ENCODE assay signal across 9 mouse cellular contexts in genomic region chr17:65885398-65885696, GRCm38 (mm10). TPM values are rescaled to one million over a fixed set of nuclear protein-coding genes. Genes with fewer than 3 reads are reported as not detected.
A peak's percentile ranks its signal among the peaks of the same experiment; 100 is the strongest.
DNase-seq lines count a peak whose midpoint lies in the region; ATAC-seq and TF ChIP-seq lines count a peak whose summit lies in the region.
"Had no signal": no experiment of that assay in that cellular context is flagged by ENCODE, and none has a peak within 500 bp of the region (broad histone marks: within the 10 kb centered on the region; RNA-seq: fewer than 3 reads in every experiment).

No protein-coding gene starts in this region.

- peaks cover 31% of the 10 kb centered on the region for H3K79me2 ChIP-seq in MEL (ENCODE audit: control insufficient read depth, insufficient read depth, low read length, poor library complexity)

- peak overlapping the region; percentile 93 for H3K27ac ChIP-seq in heart, postnatal 0 days (ENCODE audit: low read depth)
- peak overlapping the region; percentile 81 for H3K27ac ChIP-seq in MEL (ENCODE audit: control insufficient read depth, low read depth, low read length)
- H3K27ac ChIP-seq in hindbrain, embryonic 11.5 days (ENCODE audit: low read depth, low read length), result peak overlapping the region; percentile 91
- peak overlapping the region; percentile 78 for H3K27ac ChIP-seq in midbrain, embryonic 11.5 days (ENCODE audit: low read depth, low read length)

- H3K9ac ChIP-seq in heart, postnatal 0 days (replicated peaks; ENCODE audit: low read depth, low read length), result peak overlapping the region; percentile 65
- H3K9ac ChIP-seq in MEL (ENCODE audit: control insufficient read depth, low read depth, low read length, poor library complexity, severe bottlenecking), result peak overlapping the region; percentile 84
- H3K9ac ChIP-seq in hindbrain, embryonic 11.5 days (ENCODE audit: low read depth, low read length), result peak overlapping the region; percentile 69
- peak overlapping the region; percentile 57 for H3K9ac ChIP-seq in midbrain, embryonic 11.5 days (ENCODE audit: low read length)

- peaks cover 22% of the 10 kb centered on the region for H3K4me1 ChIP-seq in heart, postnatal 0 days (ENCODE audit: control insufficient read depth, insufficient read depth)
- peaks cover 0 to 16% of the 10 kb centered on the region in 2 experiments; a peak in 3 of 4 replicates for H3K4me1 ChIP-seq in MEL (ENCODE audit: control insufficient read depth in 1 of 2, insufficient read depth in 2 of 2, low read length in 2 of 2)
- H3K4me1 ChIP-seq in hindbrain, embryonic 11.5 days (replicated peaks; ENCODE audit: control insufficient read depth, insufficient read depth, low read length), result peaks cover 8% of the 10 kb centered on the region
- peaks cover 14% of the 10 kb centered on the region for H3K4me1 ChIP-seq in midbrain, embryonic 11.5 days (ENCODE audit: control insufficient read depth, insufficient read depth, low read length)

- TF ChIP-seq RAD21 in MEL (IDR thresholded peaks at IDR 0.05; ENCODE audit: low read depth, low read length), result no peak

- WGBS in heart, postnatal 0 days, result 0% methylated on average over 11 of the region's 11 CpGs
- under 1% methylated on average over 11 of the region's 11 CpGs for WGBS in hindbrain, embryonic 11.5 days
- under 1% methylated on average over 11 of the region's 11 CpGs for WGBS in midbrain, embryonic 11.5 days

- no peak for TF ChIP-seq CTCF in heart, postnatal 0 days (IDR thresholded peaks at IDR 0.05; ENCODE audit: low read depth)
- TF ChIP-seq CTCF in MEL (IDR thresholded peaks at IDR 0.05 in 2 of 3, conservative IDR thresholded peaks at IDR 0.05 in 1 of 3; ENCODE audit: control insufficient read depth in 1 of 3, insufficient read depth in 1 of 3, low read depth in 2 of 3, low read length in 3 of 3, poor library complexity in 1 of 3, severe bottlenecking in 1 of 3), result no peak

- peak overlapping the region; percentile 92 for H3K4me3 ChIP-seq in heart, postnatal 0 days (ENCODE audit: low read depth, low read length)
- peak overlapping the region; percentile 79 to 85 for H3K4me3 ChIP-seq in MEL (ENCODE audit: control insufficient read depth in 1 of 2, insufficient read depth in 1 of 2, low read depth in 2 of 2, low read length in 2 of 2)
- peak overlapping the region; percentile 91 for H3K4me3 ChIP-seq in hindbrain, embryonic 11.5 days (ENCODE audit: low read depth, low read length)
- H3K4me3 ChIP-seq in midbrain, embryonic 11.5 days (ENCODE audit: low read depth, low read length), result peak overlapping the region; percentile 79

- ATAC-seq in heart, postnatal 0 days (ENCODE audit: insufficient read depth, low read depth), result no peak
- ATAC-seq in hindbrain, embryonic 11.5 days (ENCODE audit: low FRiP score), result no peak
- ATAC-seq in midbrain, embryonic 11.5 days (ENCODE audit: low FRiP score), result no peak

- intact Hi-C loops in heart, postnatal 14 days (cut with DNase I), result loop anchor here (2.0 kb wide), 1 partner anchor 31 kb away; no protein-coding TSS in a partner anchor

- no peaks in the 10 kb centered on the region for H3K27me3 ChIP-seq in heart, postnatal 0 days (ENCODE audit: control insufficient read depth, insufficient read depth, low read length)
- H3K27me3 ChIP-seq in MEL (ENCODE audit: control insufficient read depth in 1 of 2, insufficient read depth in 2 of 2, low read length in 2 of 2), result no peaks in the 10 kb centered on the region
- H3K27me3 ChIP-seq in hindbrain, embryonic 11.5 days (ENCODE audit: control insufficient read depth, insufficient read depth, low read length), result no peaks in the 10 kb centered on the region
- H3K27me3 ChIP-seq in midbrain, embryonic 11.5 days (ENCODE audit: control insufficient read depth, insufficient read depth, low read length), result no peaks in the 10 kb centered on the region
- H3K27me3 ChIP-seq: Patski had no signal

- no peak; a peak in 1 of 4 replicates for TF ChIP-seq POLR2A in MEL (IDR thresholded peaks at IDR 0.05; ENCODE audit: control insufficient read depth in 1 of 2, insufficient read depth in 1 of 2, low read depth in 1 of 2, low read length in 2 of 2, poor library complexity in 1 of 2)

- peak overlapping the region; percentile 80 for H3K4me2 ChIP-seq in heart, postnatal 0 days (ENCODE audit: low read depth, low read length)
- H3K4me2 ChIP-seq in hindbrain, embryonic 11.5 days (replicated peaks; ENCODE audit: low read depth, low read length), result peak overlapping the region; percentile 68
- peak overlapping the region; percentile 73 for H3K4me2 ChIP-seq in midbrain, embryonic 11.5 days

- no peak for TF ChIP-seq EP300 in heart, postnatal 0 days (IDR thresholded peaks at IDR 0.05; ENCODE audit: low read depth)
- TF ChIP-seq EP300 in MEL (IDR thresholded peaks at IDR 0.05; ENCODE audit: low read depth in 1 of 2, low read length in 2 of 2), result no peak; a peak in 1 of 4 replicates

- H3K9me3 ChIP-seq in heart, postnatal 0 days (replicated peaks; ENCODE audit: control insufficient read depth, low read length), result no peaks in the 10 kb centered on the region
- no peaks in the 10 kb centered on the region for H3K9me3 ChIP-seq in MEL (replicated peaks; ENCODE audit: insufficient read depth, low read length)
- no peaks in the 10 kb centered on the region for H3K9me3 ChIP-seq in hindbrain, embryonic 11.5 days (ENCODE audit: control insufficient read depth, low read length)
- H3K9me3 ChIP-seq in midbrain, embryonic 11.5 days (ENCODE audit: control insufficient read depth, low read length), result no peaks in the 10 kb centered on the region

- no peaks in the 10 kb centered on the region for H3K36me3 ChIP-seq in heart, postnatal 0 days (replicated peaks; ENCODE audit: control insufficient read depth, insufficient read depth, low read length)
- peaks cover 0 to 6% of the 10 kb centered on the region in 2 experiments; a peak in 2 of 4 replicates for H3K36me3 ChIP-seq in MEL (ENCODE audit: control insufficient read depth in 1 of 2, insufficient read depth in 2 of 2, low read length in 2 of 2)
- H3K36me3 ChIP-seq in hindbrain, embryonic 11.5 days (ENCODE audit: control insufficient read depth, insufficient read depth, low read length), result no peaks in the 10 kb centered on the region
- H3K36me3 ChIP-seq in midbrain, embryonic 11.5 days (ENCODE audit: control insufficient read depth, insufficient read depth, low read length), result no peaks in the 10 kb centered on the region

- no peak for DNase-seq in heart, postnatal 0 days (ENCODE audit: low spot score)
- DNase-seq in heart, postnatal 14 days, result no peak
- DNase-seq in MEL (ENCODE audit: low read depth, low spot score), result no peak
- DNase-seq in hindbrain, embryonic 11.5 days (ENCODE audit: low spot score), result no peak
- no peak for DNase-seq in midbrain, embryonic 11.5 days (ENCODE audit: low spot score, missing footprints)
- no peak for DNase-seq in ovary, postnatal 36 days (ENCODE audit: low spot score)
- no peak for DNase-seq in urinary bladder, postnatal 36 days (ENCODE audit: low spot score in 2 of 2)
- no peak for DNase-seq in adrenal gland, postnatal 25 days

TF ChIP-seq in MEL, 35 proteins besides CTCF, POLR2A, EP300 and RAD21:
- TF ChIP-seq RCOR1 (IDR thresholded peaks at IDR 0.05; ENCODE audit: low read depth, low read length), result no peak
- TF ChIP-seq ZMIZ1 (IDR thresholded peaks at IDR 0.05; ENCODE audit: low read depth, low read length), result peak; percentile 70; the same call in 1 of the 2 replicates
- peak; percentile 39; the same call in 1 of the 2 replicates for TF ChIP-seq MAX (IDR thresholded peaks at IDR 0.05; ENCODE audit: low read length)
- TF ChIP-seq GABPA (IDR thresholded peaks at IDR 0.05; ENCODE audit: low read depth, low read length), result no peak
- no peak for TF ChIP-seq JUND (IDR thresholded peaks at IDR 0.05; ENCODE audit: low read depth, low read length)

RNA-seq across cellular contexts. Expression of gene Ralbp1, which starts 0.3 kb away (rescaled TPM):
- total RNA-seq in heart, postnatal 0 days (2014; rRNA removed; ENCODE audit: low replicate concordance), result 37.9 and 38.6 TPM in 2 replicates
- polyA plus RNA-seq in heart, postnatal 0 days (2015; fragmentation: Nextera tagmentation; extraction: Ambion mirVana), result 39.0 and 45.8 TPM in 2 replicates
- 10 to 100 TPM; 38.1 to 38.9 TPM for total RNA-seq in heart, postnatal 14 days (2021)
- 53.2 and 57.7 TPM in 2 replicates for total RNA-seq in MEL (2012; rRNA removed)
- polyA plus RNA-seq in MEL (2012; ENCODE audit: insufficient read depth in 1 of 2, insufficient read length in 2 of 2, low read depth in 1 of 2, low replicate concordance in 2 of 2, missing spikeins in 1 of 2), result 10 to 100 TPM in 1 of 2 experiments, not detected in 1; 69.6 TPM
- polyA plus RNA-seq in hindbrain, embryonic 11.5 days (2014; fragmentation: Nextera tagmentation; extraction: Ambion mirVana), result 47.6 and 47.7 TPM in 2 replicates
- 39.5 and 45.4 TPM in 2 replicates for polyA plus RNA-seq in midbrain, embryonic 11.5 days (2014; fragmentation: Nextera tagmentation; extraction: Ambion mirVana)
- 48.4 and 56.4 TPM in 2 replicates for total RNA-seq in adrenal gland, postnatal 25 days (2021)
